Mouse (Mus musculus) stomach, embryonic 15.5 days (tissue): ENCODE measurements around the gene Nfic. TPM values are rescaled to one million over a fixed set of nuclear protein-coding genes. Genes with fewer than 3 reads are reported as not detected.

Experiments used
- ATAC-seq: fragments of 200-750 bp; cut with Nextera tagmentation; 2 replicates; pipeline ENCODE4 v1.8.0; 2017; ENCODE audit warnings: low read depth, moderate number of reproducible peaks, moderate TSS enrichment; ENCODE audit not compliant: insufficient read depth, low FRiP score
- H3K27ac ChIP-seq: fragments of 300-500 bp; sonication (generic); 2 replicates; pipeline ENCODE4 v1.5.1; 2015; ENCODE audit warnings: mild to moderate bottlenecking, inconsistent platforms
- H3K27me3 ChIP-seq: fragments of 300-500 bp; sonication (generic); replicated peaks from 2 replicates; pipeline ENCODE4 v1.6.1; 2015; ENCODE audit warnings: inconsistent platforms
- H3K36me3 ChIP-seq: fragments of 300-500 bp; sonication (generic); 2 replicates; pipeline ENCODE4 v1.6.1; 2015; ENCODE audit warnings: inconsistent platforms
- H3K4me1 ChIP-seq: fragments of 300-500 bp; sonication (generic); 2 replicates; pipeline ENCODE4 v1.6.1; 2015; ENCODE audit warnings: inconsistent platforms
- H3K4me2 ChIP-seq: fragments of 300-500 bp; sonication (generic); 2 replicates; pipeline ENCODE4 v1.6.1; 2015; ENCODE audit warnings: mild to moderate bottlenecking, inconsistent platforms
- H3K4me3 ChIP-seq: fragments of 300-500 bp; sonication (generic); replicated peaks from 2 replicates; pipeline ENCODE4 v1.5.1; 2015; ENCODE audit warnings: inconsistent platforms
- H3K9ac ChIP-seq: fragments of 300-500 bp; sonication (generic); 2 replicates; pipeline ENCODE4 v1.6.1; 2015; ENCODE audit warnings: inconsistent platforms
- H3K9me3 ChIP-seq: fragments of 300-500 bp; sonication (generic); 2 replicates; pipeline ENCODE4 v1.6.1; 2016; ENCODE audit warnings: inconsistent platforms
- WGBS: fragments of 180-500 bp; shearing (Covaris S2); methylation state at CpG from one replicate; pipeline ENCODE4 v1.1.7; 2015; 5-methylcytosine and 5-hydroxymethylcytosine counted together
- polyA plus RNA-seq: library from polyadenylated mRNA; unstranded; fragments of >200 nt; fragmentation: Nextera tagmentation; extraction: Ambion mirVana; gene quantifications from 2 replicates; pipeline ENCODE4 v1.2.1, GENCODE M21; 2015

Nfic gene
- polyA plus RNA-seq, 1 experiment from 2014 or later, result 78.2 TPM

DNA sequence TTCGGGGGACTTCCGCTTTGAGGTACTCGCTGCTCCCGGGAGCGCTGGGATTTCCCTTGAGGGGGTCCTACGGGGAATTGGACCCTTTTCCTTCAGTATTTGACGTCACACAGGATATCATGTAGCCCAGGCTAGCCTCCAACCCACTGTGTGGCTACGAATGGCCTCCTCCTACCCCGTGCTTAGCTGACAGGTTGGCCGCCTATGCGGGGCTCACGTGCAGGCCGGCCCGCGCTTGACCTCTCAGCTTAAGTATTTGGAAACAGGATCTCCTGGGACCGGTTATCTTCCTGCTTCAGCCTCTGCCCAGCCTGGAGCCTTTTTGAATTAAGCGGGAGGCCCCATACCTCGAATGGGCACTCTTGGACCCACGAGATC is 70.8 kb downstream of the Nfic start:
- under 1% methylated on average over 19 of the region's 19 CpGs for WGBS
- Histone ChIP-seq H3K9me3 (no peaks in the 10 kb centered on the region), H3K4me3 (peak overlapping the region; percentile 73), H3K4me2 (peak overlapping the region; percentile 79), H3K9ac (peak overlapping the region; percentile 59), H3K36me3 (peaks cover 27% of the 10 kb centered on the region; the same call in 1 of the 2 replicates), H3K27me3 (no peaks in the 10 kb centered on the region), H3K4me1 (peaks cover 9% of the 10 kb centered on the region), H3K27ac (peak overlapping the region; percentile 68)
- 0 out of 2 replicates have a peak, but pooled peaks have one; percentile 0 for ATAC-seq

DNA sequence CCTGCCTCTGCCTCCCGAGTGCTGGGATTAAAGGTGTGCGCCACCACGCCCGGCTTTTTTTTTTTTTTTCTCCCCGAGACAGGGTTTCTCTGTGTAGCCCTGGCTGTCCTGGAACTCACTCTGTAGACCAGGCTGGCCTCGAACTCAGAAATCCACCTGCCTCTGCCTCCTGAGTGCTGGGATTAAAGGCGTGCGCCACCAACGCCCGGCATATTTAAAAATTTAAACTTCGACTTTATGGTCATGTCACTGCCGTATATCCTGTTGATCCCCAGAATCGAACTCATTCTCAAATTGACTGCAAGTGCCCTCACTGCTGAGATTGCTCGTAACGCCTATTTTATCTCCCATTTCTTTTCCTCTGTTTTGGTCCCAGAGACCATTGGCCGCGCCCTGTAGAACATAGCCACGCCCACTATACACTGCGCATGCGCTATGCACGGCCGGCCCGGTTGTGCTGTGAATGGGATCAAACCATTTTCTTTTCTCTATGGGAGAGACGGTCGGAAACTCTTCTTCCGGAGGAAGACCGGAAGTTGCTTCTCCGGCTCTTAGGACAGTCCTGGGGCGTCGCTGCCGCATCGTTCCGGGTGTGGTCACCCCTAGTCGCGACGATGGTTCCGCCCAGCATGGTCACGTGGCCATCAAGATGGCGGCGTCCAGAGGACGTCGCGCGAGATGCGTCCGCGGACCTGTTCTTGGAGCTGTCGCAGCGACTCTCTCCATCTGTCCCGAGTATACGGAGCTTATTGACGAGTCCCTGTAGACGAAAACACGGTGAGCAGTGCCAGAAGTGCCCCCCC is 71.4 kb downstream of the Nfic start, which contains the start of the genes Dohh and Gm48551:
Gene Dohh, plus strand, starts transcription at position 627 of the 803 bp plus-strand sequence.
Gene Gm48551, plus strand, starts transcription at position 665 of the 803 bp plus-strand sequence.
- peak within 1 kb of the TSS; percentile 79 for H3K4me2 ChIP-seq
- no peaks in the 10 kb centered on the region for H3K27me3 ChIP-seq
- peak within 1 kb of the TSS; percentile 73 for H3K4me3 ChIP-seq
- H3K36me3 ChIP-seq, result peaks cover 27% of the 10 kb centered on the region; the same call in 1 of the 2 replicates
- H3K27ac ChIP-seq, result peak within 1 kb of the TSS; percentile 68
- H3K4me1 ChIP-seq, result peaks cover 9% of the 10 kb centered on the region
- WGBS, result 7% methylated on average over 54 of the region's 54 CpGs
- H3K9ac ChIP-seq, result peak within 1 kb of the TSS; percentile 59
- H3K9me3 ChIP-seq, result no peaks in the 10 kb centered on the region
- peak; percentile 91 for ATAC-seq

DNA sequence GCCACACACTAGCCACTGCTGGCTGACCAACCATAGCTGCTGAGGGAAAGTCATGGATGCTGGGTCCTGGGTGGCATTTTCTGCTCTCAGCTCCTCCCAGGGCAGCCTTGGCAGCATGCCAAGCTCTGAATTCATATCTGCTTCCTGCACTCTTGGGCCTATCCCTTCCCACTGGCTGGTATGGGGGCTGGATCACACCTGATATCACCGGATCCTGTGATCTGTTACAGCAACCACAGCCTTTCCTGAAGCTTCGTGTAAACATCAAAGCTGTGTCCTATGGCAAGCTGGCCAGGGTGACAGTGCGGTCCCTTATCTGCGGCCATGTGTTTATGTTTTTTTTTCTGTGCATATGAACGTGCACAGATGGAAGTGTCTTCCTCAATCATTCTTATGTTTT is 73.4 kb downstream of the Nfic start:
- H3K27me3 ChIP-seq, result no peaks in the 10 kb centered on the region
- no peak overlapping the region for H3K4me2 ChIP-seq
- WGBS, result 58% methylated on average over 5 of the region's 5 CpGs
- H3K4me3 ChIP-seq, result no peak overlapping the region
- no peaks in the 10 kb centered on the region for H3K9me3 ChIP-seq
- no peak overlapping the region for H3K9ac ChIP-seq
- H3K27ac ChIP-seq, result peak overlapping the region; percentile 50; the same call in 1 of the 2 replicates
- H3K4me1 ChIP-seq, result peaks cover 14% of the 10 kb centered on the region
- ATAC-seq, result peak; percentile 40; the same call in 1 of the 2 replicates
- H3K36me3 ChIP-seq, result peaks cover 14% of the 10 kb centered on the region; the same call in 1 of the 2 replicates

- no peak overlapping the region for H3K9ac ChIP-seq
- H3K4me2 ChIP-seq, result no peak overlapping the region
- H3K4me1 ChIP-seq, result peaks cover 23% of the 10 kb centered on the region
- H3K36me3 ChIP-seq, result peaks cover 8% of the 10 kb centered on the region; the same call in 1 of the 2 replicates
- ATAC-seq, result no peak
- no peak overlapping the region for H3K4me3 ChIP-seq
- H3K9me3 ChIP-seq, result no peaks in the 10 kb centered on the region
- 83% methylated on average over 6 of the region's 6 CpGs for WGBS
- no peaks in the 10 kb centered on the region for H3K27me3 ChIP-seq
- no peak overlapping the region; the same call in 1 of the 2 replicates for H3K27ac ChIP-seq
Observed at GRCm38 (mm10) chr10:81379809-81380378, 75.5 kb downstream of the Nfic start.

GRCm38 (mm10) chr10:81379183-81379553 is 76.3 kb downstream of the Nfic start:
- Histone ChIP-seq H3K27me3 (no peaks in the 10 kb centered on the region), H3K36me3 (peaks cover 8% of the 10 kb centered on the region; the same call in 1 of the 2 replicates), H3K4me1 (peaks cover 23% of the 10 kb centered on the region), H3K4me3 (peak overlapping the region; percentile 82), H3K4me2 (peak overlapping the region; percentile 63), H3K27ac (peak overlapping the region; percentile 74), H3K9me3 (no peaks in the 10 kb centered on the region), H3K9ac (peak overlapping the region; percentile 22; the same call in 1 of the 2 replicates)
- 53% methylated on average over 3 of the region's 3 CpGs for WGBS
- ATAC-seq, result no peak

DNA sequence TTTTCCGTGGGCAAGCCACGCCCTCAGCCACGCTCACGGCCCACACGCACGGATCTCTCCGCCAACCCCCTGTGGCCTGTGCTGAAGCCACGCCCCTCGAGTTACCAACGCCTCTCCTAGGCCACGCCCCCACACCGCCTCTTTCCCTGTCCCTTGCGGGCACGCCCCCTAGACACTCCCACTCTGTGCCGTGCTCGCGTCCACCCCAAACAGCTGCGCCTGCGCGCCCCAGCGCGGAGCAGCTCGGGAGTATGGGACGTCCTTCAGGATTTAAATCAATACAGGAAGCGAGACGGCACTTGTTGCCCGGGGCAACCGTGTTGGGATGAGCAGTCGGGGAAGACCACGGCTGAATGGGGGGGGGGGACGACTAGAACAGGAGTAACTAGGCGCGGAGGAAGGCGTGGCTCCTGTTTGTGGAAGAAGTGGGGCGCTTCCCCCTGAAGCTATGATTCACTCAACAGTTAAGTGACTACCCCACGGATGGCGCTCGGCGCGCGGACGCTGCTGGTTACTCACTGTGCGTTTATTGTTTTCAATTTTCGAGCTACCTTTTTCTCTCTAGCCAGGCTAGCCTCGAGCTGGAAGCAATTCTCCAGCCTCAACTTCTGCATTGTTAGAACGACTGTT is 76.8 kb downstream of the Nfic start:
- H3K36me3 ChIP-seq, result peaks cover 8% of the 10 kb centered on the region; the same call in 1 of the 2 replicates
- WGBS, result under 1% methylated on average over 46 of the region's 46 CpGs
- H3K4me2 ChIP-seq, result peak overlapping the region; percentile 79
- peak overlapping the region; percentile 82 for H3K4me3 ChIP-seq
- peaks cover 23% of the 10 kb centered on the region for H3K4me1 ChIP-seq
- no peaks in the 10 kb centered on the region for H3K27me3 ChIP-seq
- no peaks in the 10 kb centered on the region for H3K9me3 ChIP-seq
- H3K27ac ChIP-seq, result peak overlapping the region; percentile 74
- peak; percentile 95 for ATAC-seq
- H3K9ac ChIP-seq, result peak overlapping the region; percentile 22; the same call in 1 of the 2 replicates

GRCm38 (mm10) chr10:81377793-81378552 is 77.5 kb downstream of the Nfic start, which contains the start of gene Fzr1:
TSS of gene Fzr1 (minus strand) at chr10:81378516.
- Histone ChIP-seq H3K9me3 (no peaks in the 10 kb centered on the region), H3K9ac (peak within 1 kb of the TSS; percentile 81), H3K36me3 (peaks cover 15% of the 10 kb centered on the region; the same call in 1 of the 2 replicates), H3K4me2 (peak within 1 kb of the TSS; percentile 79), H3K4me1 (peaks cover 26% of the 10 kb centered on the region), H3K27me3 (no peaks in the 10 kb centered on the region), H3K4me3 (peak within 1 kb of the TSS; percentile 82), H3K27ac (peak within 1 kb of the TSS; percentile 74)
- 1% methylated on average over 49 of the region's 59 CpGs for WGBS
- ATAC-seq, result peak; percentile 3; the same call in 1 of the 2 replicates

GRCm38 (mm10) chr10:81377362-81377664 is 78.1 kb downstream of the Nfic start:
- H3K9me3 ChIP-seq, result no peaks in the 10 kb centered on the region
- H3K27me3 ChIP-seq, result no peaks in the 10 kb centered on the region
- H3K36me3 ChIP-seq, result peaks cover 16% of the 10 kb centered on the region; the same call in 1 of the 2 replicates
- 27% methylated on average over 2 of the region's 2 CpGs for whole genome bisulfite sequencing
- peak overlapping the region; percentile 68 for H3K27ac ChIP-seq
- no peak for ATAC-seq
- H3K4me2 ChIP-seq, result peak overlapping the region; percentile 79
- H3K4me1 ChIP-seq, result peaks cover 26% of the 10 kb centered on the region
- peak overlapping the region; percentile 81; the same call in 1 of the 2 replicates for H3K9ac ChIP-seq
- peak overlapping the region; percentile 82 for H3K4me3 ChIP-seq

- peak overlapping the region; percentile 81; the same call in 1 of the 2 replicates for H3K9ac ChIP-seq
- peaks cover 26% of the 10 kb centered on the region for H3K4me1 ChIP-seq
- WGBS, result 30% methylated on average over 6 of the region's 6 CpGs
- H3K36me3 ChIP-seq, result peaks cover 19% of the 10 kb centered on the region; the same call in 1 of the 2 replicates
- no peaks in the 10 kb centered on the region for H3K27me3 ChIP-seq
- peak overlapping the region; percentile 68 for H3K27ac ChIP-seq
- peak overlapping the region; percentile 79 for H3K4me2 ChIP-seq
- peak overlapping the region; percentile 82 for H3K4me3 ChIP-seq
- ATAC-seq, result no peak
- H3K9me3 ChIP-seq, result no peaks in the 10 kb centered on the region
Observed at GRCm38 (mm10) chr10:81376561-81377361, 78.7 kb downstream of the Nfic start.

GRCm38 (mm10) chr10:81375322-81375721 is 80.1 kb downstream of the Nfic start:
- WGBS, result 91% methylated on average over 10 of the region's 10 CpGs
- H3K4me3 ChIP-seq, result no peak overlapping the region
- peaks cover 26% of the 10 kb centered on the region for H3K4me1 ChIP-seq
- H3K9me3 ChIP-seq, result no peaks in the 10 kb centered on the region
- no peaks in the 10 kb centered on the region for H3K27me3 ChIP-seq
- H3K9ac ChIP-seq, result no peak overlapping the region
- H3K36me3 ChIP-seq, result peaks cover 33% of the 10 kb centered on the region
- no peak overlapping the region for H3K4me2 ChIP-seq
- ATAC-seq, result no peak
- no peak overlapping the region for H3K27ac ChIP-seq
